Mouse (Mus musculus) mouse trophoblast stem cell (cell line): ENCODE results near the gene Cmss1.

Experiments used
- in situ Hi-C, 2 experiments: fragments of 300-500 bp; cut with MseI, MboI; formaldehyde crosslinking; loops; 2 replicates in 1 of 2; 3 replicates in 1 of 2; pipeline ENCODE4 v1.15.1; 2025

Gene Cmss1

GRCm38 (mm10) chr16:57431294-57431693, 175.4 kb downstream of the Cmss1 start:
- in situ Hi-C loops: no loop called here

GRCm38 (mm10) chr16:57428977-57429376, 177.7 kb downstream of the Cmss1 start:
- in situ Hi-C loops: no loop called here

GRCm38 (mm10) chr16:57427516-57428285, 179.0 kb downstream of the Cmss1 start:
- in situ Hi-C loops: no loop called here

GRCm38 (mm10) chr16:57426680-57427079, 180.0 kb downstream of the Cmss1 start:
- in situ Hi-C loops: no loop called here

GRCm38 (mm10) chr16:57423001-57423800, 183.5 kb downstream of the Cmss1 start:
- in situ Hi-C loops: no loop called here

GRCm38 (mm10) chr16:57421680-57422417, 184.8 kb downstream of the Cmss1 start:
- in situ Hi-C loops: no loop called here

- in situ Hi-C loops: no loop called here
Measured at GRCm38 (mm10) chr16:57420773-57421556, 185.7 kb downstream of the Cmss1 start.

- in situ Hi-C loops: no loop called here
Measured at GRCm38 (mm10) chr16:57419881-57420280, 186.8 kb downstream of the Cmss1 start.

GRCm38 (mm10) chr16:57419332-57419731, 187.3 kb downstream of the Cmss1 start:
- in situ Hi-C loops: no loop called here

GRCm38 (mm10) chr16:57417955-57418354, 188.7 kb downstream of the Cmss1 start:
- in situ Hi-C loops: no loop called here

- in situ Hi-C loops: no loop called here
Measured at GRCm38 (mm10) chr16:57417017-57417416, 189.6 kb downstream of the Cmss1 start.

- in situ Hi-C loops: no loop called here
Measured at GRCm38 (mm10) chr16:57416049-57416448, 190.6 kb downstream of the Cmss1 start.

GRCm38 (mm10) chr16:57412766-57413165, 193.9 kb downstream of the Cmss1 start:
- in situ Hi-C loops: no loop called here

GRCm38 (mm10) chr16:57403825-57404224, 202.8 kb downstream of the Cmss1 start:
- in situ Hi-C loops: no loop called here

- in situ Hi-C loops: no loop called here
Measured at GRCm38 (mm10) chr16:57402910-57403309, 203.8 kb downstream of the Cmss1 start.

GRCm38 (mm10) chr16:57401702-57402101, 205.0 kb downstream of the Cmss1 start:
- in situ Hi-C loops: no loop called here

GRCm38 (mm10) chr16:57399566-57399965, 207.1 kb downstream of the Cmss1 start:
- in situ Hi-C loops: loop anchor here (5.0 kb wide), 2 partner anchors 152 to 157 kb away; no protein-coding TSS in a partner anchor

GRCm38 (mm10) chr16:57398387-57399214, 208.1 kb downstream of the Cmss1 start:
- in situ Hi-C loops: loop anchor here (5.0 kb wide), 2 partner anchors 151 to 156 kb away; no protein-coding TSS in a partner anchor

GRCm38 (mm10) chr16:57397845-57398244, 208.8 kb downstream of the Cmss1 start:
- in situ Hi-C loops: loop anchor here (5.0 kb wide), 2 partner anchors 151 to 156 kb away; no protein-coding TSS in a partner anchor

- in situ Hi-C loops: loop anchor here (5.0 kb wide), 2 partner anchors 149 to 154 kb away; no protein-coding TSS in a partner anchor
Measured at GRCm38 (mm10) chr16:57396249-57396648, 210.4 kb downstream of the Cmss1 start.
